Mouse (Mus musculus) liver, adult 10 weeks (tissue): ENCODE measurements around the gene Trim60. TPM values are rescaled to one million over a fixed set of nuclear protein-coding genes. Genes with fewer than 3 reads are reported as not detected.

ENCODE experiments used
- polyA plus RNA-seq: library from polyadenylated mRNA; stranded (reverse); fragments of 350-450 nt; fragmentation: Illumina TruSeq; extraction: RNeasy Lipid Tissue Mini Kit (QIAGEN cat#74804); gene quantifications from one replicate; pipeline ENCODE4 v1.2.3, GENCODE M21; 2014; ENCODE audit warnings: low read depth, low replicate concordance

Trim60 gene
- not detected for polyA plus RNA-seq

DNA sequence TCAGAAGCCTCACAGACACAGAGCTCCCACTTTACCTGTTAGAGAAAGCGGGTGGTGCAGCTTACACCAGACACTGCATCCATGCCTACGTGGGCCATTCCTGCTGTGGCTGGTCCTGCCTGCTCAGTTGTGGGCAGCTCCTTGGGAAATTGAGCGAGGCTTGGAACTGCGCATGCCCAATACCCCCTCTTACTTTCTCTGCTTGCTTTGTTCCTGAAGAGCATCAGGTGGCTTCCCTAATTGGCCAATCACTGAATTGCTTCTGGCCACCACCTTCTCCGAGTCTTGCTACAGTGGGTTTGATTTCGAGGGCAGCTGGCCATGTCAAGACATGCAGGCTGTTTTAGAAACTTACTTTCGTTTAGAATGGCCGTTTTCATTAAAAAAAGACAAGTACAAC, at the start of gene Trim60, which contains the start of gene Trim61:
Trim60 (minus strand) TSS at position 162 of the 400 bp plus-strand sequence.
Trim61 (minus strand) TSS at position 101 of the 400 bp plus-strand sequence.

DNA sequence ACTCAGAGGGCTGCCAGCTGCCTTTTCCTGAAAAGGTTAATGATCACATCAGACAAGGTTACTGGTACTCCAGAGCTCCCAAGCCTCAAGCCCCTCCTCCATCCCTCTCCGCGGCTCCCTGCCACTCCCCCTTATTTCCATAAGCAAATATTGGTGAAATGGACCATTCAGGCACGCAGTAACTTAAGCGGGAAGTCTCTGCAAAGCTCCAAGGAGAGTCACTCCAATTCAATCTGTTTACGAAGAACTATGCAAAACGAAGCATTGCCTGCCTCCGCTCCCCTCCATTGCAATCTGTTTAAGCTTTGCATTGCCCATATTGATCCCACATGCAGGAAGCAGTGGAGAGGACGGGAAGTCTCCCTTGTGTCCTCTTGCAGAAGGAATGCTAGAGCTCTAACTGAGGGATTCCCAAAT, 18.7 kb upstream of the Trim60 start, which contains the start of gene Apela:
Apela (minus strand) TSS at position 220 of the 417 bp plus-strand sequence.

GRCm38 (mm10) chr8:64987731-64988130, 30.7 kb downstream of the Trim60 start, which contains the start of gene Trim75:
TSS of gene Trim75 (minus strand) at chr8:64987831.

Other genes with a start within 250 kb of the Trim60 start
- 29.2 TPM for gene Klhl2, start 168.6 kb downstream of the Trim60 start, polyA plus RNA-seq
- gene Tmem192, start 71.4 kb downstream of the Trim60 start, polyA plus RNA-seq: 10.4 TPM
- not detected for gene Trim75, start 30.8 kb downstream of the Trim60 start, polyA plus RNA-seq
- not detected for gene Trim61, start 61 bp downstream of the Trim60 start, polyA plus RNA-seq
- not detected for gene Apela, start 18.8 kb upstream of the Trim60 start, polyA plus RNA-seq
- gene Gm10663, start 56.4 kb upstream of the Trim60 start, polyA plus RNA-seq: not detected
- not detected for gene BC030870, start 111.0 kb upstream of the Trim60 start, polyA plus RNA-seq